Mouse (Mus musculus): Measurements from ENCODE around the gene Pdcd1lg2. TPM values are rescaled to one million over a fixed set of nuclear protein-coding genes. Genes with fewer than 3 reads are reported as not detected.

Pdcd1lg2 gene
- polyA plus RNA-seq, 1 experiment from 2014 or later, result not detected

DNA sequence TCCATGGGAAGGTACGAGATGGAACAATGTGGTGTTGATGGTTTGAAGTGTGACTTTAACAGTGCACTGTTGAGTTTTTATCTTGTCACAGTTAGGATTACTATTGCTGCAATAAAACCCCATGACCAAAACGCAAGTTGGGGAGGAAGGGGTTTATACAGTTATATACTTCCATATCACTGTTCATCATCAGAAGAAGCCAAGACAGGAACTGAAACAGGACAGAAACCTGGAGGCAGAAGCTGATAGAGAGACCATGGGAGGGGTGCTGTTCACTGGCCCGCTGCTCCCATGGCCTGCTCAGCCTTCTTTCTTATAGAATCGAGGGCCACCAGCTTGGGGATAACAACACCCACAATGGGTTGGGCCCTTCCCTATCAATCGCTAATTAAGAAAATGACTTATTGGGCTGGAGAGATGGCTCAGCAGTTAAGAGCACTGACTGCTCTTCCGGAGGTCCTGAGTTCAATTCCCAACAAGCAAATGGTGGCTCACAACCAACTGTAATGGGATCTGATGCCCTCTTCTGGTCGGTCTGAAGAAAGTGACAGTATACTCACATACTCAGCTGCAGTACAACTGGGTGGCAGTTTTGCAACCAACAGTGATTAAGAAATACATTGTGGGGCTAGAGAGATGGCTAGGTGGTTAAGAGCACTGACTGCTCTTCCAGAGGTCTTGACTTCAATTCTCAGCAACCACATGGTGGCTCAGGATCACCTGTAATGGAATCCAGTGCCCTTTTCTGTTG, 53.1 kb downstream of the Pdcd1lg2 start:
- no peak for ATAC-seq (ENCODE audit: low FRiP score)
- H3K27me3 ChIP-seq, result no peaks in the 10 kb centered on the region
- no peak overlapping the region for H3K27ac ChIP-seq
- H3K4me3 ChIP-seq, result no peak overlapping the region
- WGBS, result 91% methylated on average over 7 of the region's 7 CpGs
- H3K9ac ChIP-seq, result no peak overlapping the region
- H3K4me2 ChIP-seq (replicated peaks), result no peak overlapping the region
- no peaks in the 10 kb centered on the region for H3K36me3 ChIP-seq
- no peaks in the 10 kb centered on the region for H3K4me1 ChIP-seq
- H3K9me3 ChIP-seq (replicated peaks), result no peaks in the 10 kb centered on the region

DNA sequence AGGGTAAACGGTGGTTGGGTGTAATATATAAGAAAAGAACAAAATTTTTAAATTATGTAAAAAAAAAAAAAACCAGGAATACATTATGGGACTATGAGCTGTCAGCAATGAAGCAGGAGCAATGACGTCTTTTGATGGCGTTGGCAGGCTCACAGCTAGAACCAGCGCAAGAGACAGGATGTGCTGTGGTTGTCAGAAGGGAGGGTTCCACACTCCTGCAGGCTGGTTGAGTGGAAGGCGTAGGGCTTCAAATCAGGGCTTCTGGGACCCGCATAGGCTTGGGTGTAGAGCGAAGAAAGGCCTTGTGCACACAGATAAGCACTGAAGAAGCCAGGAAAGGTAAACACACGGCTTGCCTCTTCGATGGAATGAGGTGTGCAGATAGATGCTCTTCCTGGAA, 56.1 kb downstream of the Pdcd1lg2 start:
- H3K4me2 ChIP-seq (replicated peaks), result no peak overlapping the region
- H3K4me1 ChIP-seq, result peaks cover 3% of the 10 kb centered on the region
- WGBS, result 90% methylated on average over 9 of the region's 9 CpGs
- no peak for ATAC-seq (ENCODE audit: low FRiP score)
- H3K4me3 ChIP-seq, result no peak overlapping the region
- H3K27me3 ChIP-seq, result no peaks in the 10 kb centered on the region
- no peak overlapping the region for H3K27ac ChIP-seq
- no peaks in the 10 kb centered on the region for H3K36me3 ChIP-seq
- H3K9me3 ChIP-seq (replicated peaks), result no peaks in the 10 kb centered on the region
- no peak overlapping the region for H3K9ac ChIP-seq

DNA sequence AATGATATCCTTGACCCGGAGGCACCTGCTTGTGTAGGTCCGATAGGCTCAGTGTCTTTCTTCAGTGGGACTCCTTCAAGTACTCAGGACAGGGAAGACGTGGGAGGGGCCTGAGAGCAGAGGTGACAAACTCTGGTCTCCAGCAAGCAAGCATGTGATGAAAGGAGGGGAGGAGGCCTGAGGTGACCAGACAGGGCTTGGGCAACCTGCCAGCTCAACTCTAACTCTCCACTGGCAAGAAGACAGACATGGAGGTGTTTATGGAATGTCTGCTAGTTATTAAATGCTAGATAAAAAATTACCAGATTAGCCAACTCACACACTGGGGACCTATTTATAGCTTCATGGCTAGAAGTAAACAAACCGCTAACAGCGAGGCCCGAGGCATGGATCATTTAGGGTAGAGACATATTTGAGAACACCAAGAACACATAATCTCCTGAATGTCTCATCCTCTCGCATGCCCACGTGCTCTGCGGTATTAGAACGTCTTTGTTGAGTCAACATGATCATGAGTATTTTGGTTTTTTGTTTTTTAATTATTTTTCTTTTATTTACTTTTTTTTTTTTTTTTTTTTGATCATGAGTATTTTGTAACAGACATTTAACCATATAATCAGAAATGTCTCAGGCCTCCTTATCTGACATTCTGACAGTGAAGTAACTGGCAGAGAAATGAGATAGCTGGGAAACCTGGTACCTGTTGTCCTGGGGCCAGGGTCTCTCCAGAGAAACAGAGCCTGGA, 58.4 kb downstream of the Pdcd1lg2 start:
- WGBS, result 88% methylated on average over 10 of the region's 10 CpGs
- no peak overlapping the region for H3K27ac ChIP-seq
- H3K36me3 ChIP-seq, result no peaks in the 10 kb centered on the region
- peaks cover 3% of the 10 kb centered on the region for H3K4me1 ChIP-seq
- H3K9ac ChIP-seq, result no peak overlapping the region
- H3K27me3 ChIP-seq, result no peaks in the 10 kb centered on the region
- H3K9me3 ChIP-seq (replicated peaks), result no peaks in the 10 kb centered on the region
- no peak for ATAC-seq (ENCODE audit: low FRiP score)
- H3K4me2 ChIP-seq (replicated peaks), result no peak overlapping the region
- no peak overlapping the region for H3K4me3 ChIP-seq

DNA sequence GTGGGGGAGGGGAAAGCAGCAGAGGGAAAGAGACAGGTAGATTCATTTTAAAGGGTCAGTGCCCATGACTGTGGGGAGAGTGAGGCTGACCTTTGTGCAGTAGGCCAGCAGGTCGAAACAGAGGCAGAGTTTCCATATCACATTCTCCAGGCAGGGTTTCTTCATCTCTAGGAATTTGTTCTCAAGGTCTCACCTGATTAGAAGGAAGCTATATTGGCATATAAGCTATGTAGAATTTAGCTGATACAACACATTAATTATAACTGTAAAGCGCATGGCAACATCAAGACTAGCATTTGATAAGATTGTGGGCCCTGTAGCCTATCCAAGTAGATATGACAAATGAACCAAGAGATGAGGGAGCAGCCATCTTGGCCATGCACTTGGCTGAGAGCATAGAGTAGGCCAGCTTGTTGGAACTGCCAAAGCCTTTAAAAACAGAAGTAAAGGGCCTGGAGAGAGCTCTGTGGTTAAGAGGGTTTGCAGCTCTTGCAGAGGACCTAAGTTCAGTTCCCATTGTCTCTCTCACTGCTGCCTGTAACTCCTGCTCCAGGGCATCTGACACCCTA, 59.1 kb downstream of the Pdcd1lg2 start:
- WGBS, result 87% methylated on average over 2 of the region's 2 CpGs
- Histone ChIP-seq H3K9ac (no peak overlapping the region), H3K27me3 (no peaks in the 10 kb centered on the region), H3K9me3 (replicated peaks) (no peaks in the 10 kb centered on the region), H3K4me2 (replicated peaks) (no peak overlapping the region), H3K4me3 (no peak overlapping the region), H3K36me3 (no peaks in the 10 kb centered on the region), H3K4me1 (peaks cover 3% of the 10 kb centered on the region), H3K27ac (no peak overlapping the region)
- ATAC-seq (ENCODE audit: low FRiP score), result no peak

DNA sequence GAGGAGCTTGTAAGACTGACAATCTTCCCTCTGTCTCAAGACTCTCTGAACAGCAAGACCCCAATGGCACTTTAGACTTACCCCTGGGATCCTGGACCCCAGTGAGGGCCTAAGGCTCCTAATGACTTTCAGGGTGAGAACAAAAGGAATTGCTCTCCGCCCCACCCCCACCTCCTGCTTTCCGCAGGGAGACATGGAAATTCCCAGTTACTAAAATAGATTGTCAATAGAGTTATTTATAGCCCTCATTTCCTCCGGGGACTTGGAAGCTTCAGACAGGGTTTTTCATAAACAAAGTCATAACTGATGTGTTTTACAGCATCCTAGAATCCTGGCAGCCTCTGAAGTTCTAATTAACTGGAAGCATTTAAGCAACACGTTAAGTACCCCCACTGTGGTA, 59.9 kb downstream of the Pdcd1lg2 start:
- no peak overlapping the region for H3K27ac ChIP-seq

DNA sequence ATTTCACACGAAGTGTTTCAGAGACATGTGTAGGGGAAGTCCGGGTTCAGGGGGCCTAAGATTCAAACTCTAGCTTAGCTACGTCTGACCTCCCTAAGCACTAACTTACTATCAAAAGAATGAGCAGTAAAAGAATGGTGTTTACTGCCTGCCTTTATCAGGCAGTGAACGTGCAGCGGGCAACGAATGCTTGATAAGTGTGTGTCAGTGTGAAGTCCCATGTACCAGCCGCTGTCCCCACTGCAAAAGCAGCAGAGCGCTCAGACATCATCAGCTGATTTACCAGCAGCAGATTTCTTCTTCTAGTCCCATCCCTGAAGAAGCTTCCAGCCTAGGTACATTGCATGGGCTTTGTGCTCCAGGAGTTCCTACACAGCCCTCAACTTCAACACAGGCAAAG, 61.7 kb downstream of the Pdcd1lg2 start:
- 90% methylated on average over 8 of the region's 8 CpGs for WGBS
- Histone ChIP-seq H3K36me3 (no peaks in the 10 kb centered on the region), H3K4me2 (replicated peaks) (no peak overlapping the region), H3K9me3 (replicated peaks) (no peaks in the 10 kb centered on the region), H3K27ac (no peak overlapping the region), H3K9ac (no peak overlapping the region), H3K4me3 (no peak overlapping the region), H3K4me1 (peaks cover 3% of the 10 kb centered on the region), H3K27me3 (no peaks in the 10 kb centered on the region)
- no peak for ATAC-seq (ENCODE audit: low FRiP score)

More for the DNA sequence above, 59.9 kb downstream of the Pdcd1lg2 start:
- no peaks in the 10 kb centered on the region for H3K36me3 ChIP-seq
- WGBS, result 28% methylated on average over 4 of the region's 4 CpGs
- H3K4me2 ChIP-seq (replicated peaks), result no peak overlapping the region
- H3K9me3 ChIP-seq (replicated peaks), result no peaks in the 10 kb centered on the region
- no peaks in the 10 kb centered on the region for H3K27me3 ChIP-seq
- H3K4me3 ChIP-seq, result no peak overlapping the region
- H3K9ac ChIP-seq, result no peak overlapping the region
- ATAC-seq (ENCODE audit: low FRiP score), result no peak
- peaks cover 3% of the 10 kb centered on the region for H3K4me1 ChIP-seq

DNA sequence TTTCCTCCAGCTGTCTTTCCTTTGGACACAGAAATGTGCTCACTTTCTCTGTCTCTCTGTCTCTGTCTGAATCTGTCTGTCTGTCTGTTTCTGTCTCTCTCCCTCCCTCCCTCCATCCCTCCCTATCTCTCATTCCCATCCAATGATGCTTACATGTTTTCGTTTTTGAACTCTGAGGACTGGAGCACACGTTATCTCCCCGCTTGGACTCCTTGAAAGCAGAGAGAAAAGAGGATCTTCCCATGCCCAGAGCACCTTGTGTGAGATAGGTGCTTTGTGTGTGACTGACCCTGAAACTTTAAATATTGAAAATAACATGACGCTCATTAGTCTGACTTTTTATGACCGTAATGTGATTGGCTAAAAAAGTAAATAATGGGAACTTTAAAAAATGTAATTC, 62.2 kb downstream of the Pdcd1lg2 start:
- H3K4me2 ChIP-seq (replicated peaks), result no peak overlapping the region
- WGBS, result 89% methylated on average over 5 of the region's 5 CpGs
- no peak overlapping the region for H3K4me3 ChIP-seq
- ATAC-seq (ENCODE audit: low FRiP score), result no peak
- no peaks in the 10 kb centered on the region for H3K27me3 ChIP-seq
- no peaks in the 10 kb centered on the region for H3K36me3 ChIP-seq
- no peaks in the 10 kb centered on the region for H3K9me3 ChIP-seq (replicated peaks)
- no peak overlapping the region for H3K27ac ChIP-seq
- no peak overlapping the region for H3K9ac ChIP-seq
- H3K4me1 ChIP-seq, result peaks cover 3% of the 10 kb centered on the region

DNA sequence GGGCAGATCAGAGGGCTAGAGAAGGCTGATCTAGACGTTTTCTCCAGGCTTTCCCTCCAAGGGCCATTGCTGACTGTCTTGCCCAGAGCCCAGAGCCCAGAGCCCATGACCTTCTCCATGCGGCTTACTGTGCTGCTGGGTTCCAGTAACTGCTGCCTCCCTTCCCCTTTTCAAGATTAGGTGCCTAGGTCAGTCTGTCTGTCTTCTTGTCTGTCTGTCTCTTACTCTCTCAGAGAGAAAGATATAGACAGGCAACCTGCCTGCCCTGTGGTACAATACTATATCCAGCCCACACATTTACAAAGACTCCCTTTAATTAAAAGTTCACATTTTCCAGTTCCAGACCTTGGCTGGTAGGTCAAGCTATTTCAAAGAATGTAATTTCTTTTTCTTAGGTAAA, 64.1 kb downstream of the Pdcd1lg2 start:
- no peak overlapping the region for H3K4me3 ChIP-seq
- no peaks in the 10 kb centered on the region for H3K36me3 ChIP-seq
- H3K9me3 ChIP-seq (replicated peaks), result no peaks in the 10 kb centered on the region
- H3K4me2 ChIP-seq (replicated peaks), result no peak overlapping the region
- 68% methylated on average over 2 of the region's 2 CpGs for WGBS
- ATAC-seq (ENCODE audit: low FRiP score), result no peak
- peaks cover 3% of the 10 kb centered on the region for H3K4me1 ChIP-seq
- H3K27me3 ChIP-seq, result no peaks in the 10 kb centered on the region; the same call in 1 of the 2 replicates
- no peak overlapping the region for H3K9ac ChIP-seq
- H3K27ac ChIP-seq, result no peak overlapping the region

DNA sequence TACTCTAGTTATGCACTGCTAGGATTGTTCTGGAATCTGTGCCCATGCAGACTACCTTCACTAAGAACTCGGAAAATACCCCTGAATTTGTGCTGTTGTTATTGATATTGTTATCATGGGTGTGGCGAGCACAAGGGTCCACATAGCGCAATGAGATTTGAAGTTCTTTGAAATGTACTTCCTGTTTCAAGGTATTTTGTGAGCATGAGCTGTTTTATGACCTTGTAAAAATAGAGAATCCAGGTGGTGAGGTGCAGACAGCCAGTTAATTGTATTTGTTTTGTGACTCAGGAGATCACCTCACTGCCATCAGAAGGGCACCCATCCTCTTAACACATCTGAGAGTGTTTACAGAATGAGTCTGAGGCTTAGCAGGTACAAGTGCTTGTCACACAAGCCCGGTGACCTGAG, 64.5 kb downstream of the Pdcd1lg2 start:
- WGBS, result 91% methylated on average over 4 of the region's 4 CpGs
- no peak for ATAC-seq (ENCODE audit: low FRiP score)

DNA sequence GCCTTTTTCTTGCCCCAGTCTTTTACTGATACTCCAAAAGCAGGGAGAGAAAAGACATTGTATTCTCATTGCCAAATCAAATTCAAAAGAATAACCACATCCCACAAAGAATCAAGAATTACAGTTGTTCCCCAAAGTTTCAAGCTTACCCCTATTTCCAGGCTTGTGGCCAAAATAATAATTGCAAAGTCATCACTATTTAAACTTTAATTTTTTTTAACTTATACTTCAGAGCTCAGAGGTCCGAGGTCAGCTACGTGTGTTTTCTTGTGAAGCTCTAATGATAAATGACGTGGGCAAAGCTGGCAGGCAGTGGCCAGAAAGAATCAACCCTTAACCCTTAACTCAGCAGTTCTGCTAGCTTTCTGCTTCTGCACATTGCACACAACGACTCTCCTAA, 67.9 kb downstream of the Pdcd1lg2 start:
- no peak overlapping the region for H3K9ac ChIP-seq

More for the DNA sequence above, 64.5 kb downstream of the Pdcd1lg2 start:
- Histone ChIP-seq H3K9ac (no peak overlapping the region), H3K4me1 (peaks cover 3% of the 10 kb centered on the region), H3K4me2 (replicated peaks) (no peak overlapping the region), H3K9me3 (replicated peaks) (no peaks in the 10 kb centered on the region), H3K36me3 (no peaks in the 10 kb centered on the region), H3K4me3 (no peak overlapping the region), H3K27me3 (no peaks in the 10 kb centered on the region; the same call in 1 of the 2 replicates), H3K27ac (no peak overlapping the region)

DNA sequence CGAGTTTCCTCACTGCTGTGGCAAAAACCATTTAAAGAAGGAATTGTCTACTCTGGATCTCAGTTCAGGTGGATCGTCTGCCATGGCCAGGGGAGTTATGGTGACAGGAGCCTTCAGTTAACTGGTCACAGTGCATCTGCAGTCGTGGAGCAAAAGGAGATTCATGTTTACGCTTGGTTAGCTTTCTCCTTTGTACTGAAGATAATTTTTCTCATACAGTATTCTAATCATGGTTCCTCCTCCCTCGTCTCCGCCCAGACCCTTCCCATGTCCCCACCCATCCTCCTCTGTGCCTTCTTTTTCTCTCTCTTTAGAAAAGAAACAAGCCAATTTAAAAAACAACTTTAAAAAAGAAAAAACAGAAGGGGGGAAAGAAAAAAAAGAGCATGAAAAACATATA, 70.9 kb downstream of the Pdcd1lg2 start:
- no peak overlapping the region for H3K4me3 ChIP-seq
- H3K4me2 ChIP-seq (replicated peaks), result no peak overlapping the region
- H3K9me3 ChIP-seq (replicated peaks), result no peaks in the 10 kb centered on the region
- H3K36me3 ChIP-seq, result no peaks in the 10 kb centered on the region
- H3K4me1 ChIP-seq, result 0 out of 2 replicates have a peak, but pooled peaks cover 5% of the 10 kb centered on the region
- no peak overlapping the region for H3K9ac ChIP-seq
- H3K27me3 ChIP-seq, result no peaks in the 10 kb centered on the region; the same call in 1 of the 2 replicates
- no peak overlapping the region for H3K27ac ChIP-seq
- no peak for ATAC-seq (ENCODE audit: low FRiP score)
- 65% methylated on average over 6 of the region's 6 CpGs for WGBS

More for the DNA sequence above, 67.9 kb downstream of the Pdcd1lg2 start:
- Histone ChIP-seq H3K4me3 (no peak overlapping the region), H3K4me1 (0 out of 2 replicates have a peak, but pooled peaks cover 5% of the 10 kb centered on the region), H3K4me2 (replicated peaks) (no peak overlapping the region), H3K36me3 (no peaks in the 10 kb centered on the region), H3K9me3 (replicated peaks) (no peaks in the 10 kb centered on the region), H3K27me3 (no peaks in the 10 kb centered on the region; the same call in 1 of the 2 replicates), H3K27ac (no peak overlapping the region)
- WGBS, result 30% methylated on average over 4 of the region's 4 CpGs
- ATAC-seq (ENCODE audit: low FRiP score), result no peak

DNA sequence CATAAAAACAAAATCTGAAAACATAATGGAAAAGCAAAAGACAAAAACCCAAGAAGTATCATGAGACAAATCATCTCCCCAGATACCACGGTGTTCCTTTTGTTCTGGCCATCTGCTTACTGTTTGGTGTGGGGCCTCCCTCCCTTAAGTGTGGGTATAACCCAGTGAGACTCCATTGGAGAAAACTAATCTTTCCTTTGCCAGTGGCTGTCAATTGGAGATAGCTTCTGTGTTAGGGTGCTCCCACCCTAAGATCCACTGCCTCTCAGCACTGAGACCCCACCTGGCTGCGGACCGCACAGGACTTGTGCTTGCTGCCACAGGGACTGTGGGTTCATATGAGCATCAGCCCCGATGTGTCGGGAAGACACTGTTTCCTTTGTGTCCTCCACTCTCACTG, 71.4 kb downstream of the Pdcd1lg2 start:
- H3K4me1 ChIP-seq, result 0 out of 2 replicates have a peak, but pooled peaks cover 5% of the 10 kb centered on the region
- H3K36me3 ChIP-seq, result no peaks in the 10 kb centered on the region
- H3K4me2 ChIP-seq (replicated peaks), result no peak overlapping the region
- ATAC-seq (ENCODE audit: low FRiP score), result peak; percentile 46; the same call in 1 of the 2 replicates
- no peaks in the 10 kb centered on the region; the same call in 1 of the 2 replicates for H3K27me3 ChIP-seq
- 72% methylated on average over 5 of the region's 5 CpGs for WGBS
- no peaks in the 10 kb centered on the region for H3K9me3 ChIP-seq (replicated peaks)
- H3K4me3 ChIP-seq, result no peak overlapping the region
- H3K27ac ChIP-seq, result no peak overlapping the region
- H3K9ac ChIP-seq, result no peak overlapping the region

All from hindbrain, embryonic 12.5 days (tissue).